Mouse (Mus musculus): ENCODE data around the gene Pgap2.

GRCm38 (mm10) chr7:102250631-102251214 lies 40.7 kb downstream of the Pgap2 start:
- peak; percentile 12 for TF ChIP-seq RAD21 (IDR thresholded peaks at IDR 0.05; ENCODE audit: low read depth, low read length)
- peak; percentile 42 to 75 (median 63); a peak in 5 of 6 replicates for TF ChIP-seq CTCF (IDR thresholded peaks at IDR 0.05 in 2 of 3, conservative IDR thresholded peaks at IDR 0.05 in 1 of 3; ENCODE audit: control insufficient read depth in 1 of 3, insufficient read depth in 1 of 3, low read depth in 2 of 3, low read length in 3 of 3, poor library complexity in 1 of 3, severe bottlenecking in 1 of 3)
- TF ChIP-seq NRF1 (IDR thresholded peaks at IDR 0.05; ENCODE audit: insufficient read depth, low read depth, low read length, poor library complexity, severe bottlenecking) = no peak
- TF ChIP-seq ZC3H11A (IDR thresholded peaks at IDR 0.05; ENCODE audit: low read depth, low read length) = no peak; the same call in 1 of the 2 replicates
